Mouse (Mus musculus): Measurements from ENCODE around the gene Rasa2. TPM values are rescaled to one million over a fixed set of nuclear protein-coding genes. Genes with fewer than 3 reads are reported as not detected.

The Rasa2 gene
- total and polyA plus RNA-seq, 3 experiments = 9.7 to 9.8 (median 9.8) TPM

GRCm38 (mm10) chr9:96493212-96493611 lies 138.2 kb downstream of the Rasa2 start:
- H3K79me2 ChIP-seq (replicated peaks; ENCODE audit: control insufficient read depth, extremely low read depth, insufficient read depth, poor library complexity, severe bottlenecking) = no peaks in the 10 kb centered on the region
- H3K36me3 ChIP-seq (replicated peaks in 1 of 2; ENCODE audit: control insufficient read depth in 1 of 2, insufficient read depth in 1 of 2, low read length in 1 of 2) = no peaks in the 10 kb centered on the region
- 0 out of 2 replicates have a peak overlapping the region, but pooled peaks have one; percentile 57 for H3K9ac ChIP-seq (ENCODE audit: insufficient read depth, low read depth)
- H3K27me3 ChIP-seq (replicated peaks) = no peaks in the 10 kb centered on the region
- in situ Hi-C loops (cut with MboI; ENCODE audit: low pct_ligation_motif_present, low pct_unique_long_range_greater_than_20kb, low sequenced_read_pairs) = no loop called here
- H3K27ac ChIP-seq (ENCODE audit: insufficient read depth, low read depth) = no peak overlapping the region
- dilution Hi-C loops (cut with MboI; ENCODE audit: extremely low pct_ligation_motif_present, extremely low pct_unique_long_range_greater_than_20kb, low sequenced_read_pairs) = no loop called here
- H3K4me2 ChIP-seq (ENCODE audit: insufficient read depth, low read depth, poor library complexity, severe bottlenecking) = peak overlapping the region; percentile 83
- H3K9me3 ChIP-seq (replicated peaks; ENCODE audit: low read length) = no peaks in the 10 kb centered on the region
- TF ChIP-seq MYC (IDR thresholded peaks at IDR 0.05; ENCODE audit: low read depth, low read length) = no peak
- TF ChIP-seq POLR2A (IDR thresholded peaks at IDR 0.05; ENCODE audit: low read depth, low read length) = no peak
- TF ChIP-seq CHD1 (IDR thresholded peaks at IDR 0.05; ENCODE audit: low read depth, low read length) = 0 out of 2 replicates have a peak, but pooled peaks have one; percentile 33
- DNase-seq (ENCODE audit: extremely low read depth) = no peak
- H3K4me3 ChIP-seq (replicated peaks in 1 of 3; ENCODE audit: low read depth in 2 of 3, low read length in 2 of 3, poor library complexity in 1 of 3) = peak overlapping the region in 1 of 3 experiments; percentile 58
- peaks cover 3 to 14% of the 10 kb centered on the region in 2 experiments; a peak in 2 of 4 replicates for H3K4me1 ChIP-seq (ENCODE audit: control insufficient read depth in 1 of 2, insufficient read depth in 2 of 2)

- DNase-seq (ENCODE audit: extremely low read depth) = peak; percentile 60
- dilution Hi-C loops (cut with MboI; ENCODE audit: extremely low pct_ligation_motif_present, extremely low pct_unique_long_range_greater_than_20kb, low sequenced_read_pairs) (no loop called here), in situ Hi-C loops (cut with MboI; ENCODE audit: low pct_ligation_motif_present, low pct_unique_long_range_greater_than_20kb, low sequenced_read_pairs) (no loop called here)
- TF ChIP-seq HCFC1 (IDR thresholded peaks at IDR 0.05; ENCODE audit: low read depth, low read length) (peak; percentile 39; the same call in 1 of the 2 replicates), POLR2A (IDR thresholded peaks at IDR 0.05; ENCODE audit: low read depth, low read length) (no peak; the same call in 1 of the 2 replicates), TCF12 (IDR thresholded peaks at IDR 0.05; ENCODE audit: low read depth, low read length) (0 out of 2 replicates have a peak, but pooled peaks have one; percentile 28), BHLHE40 (IDR thresholded peaks at IDR 0.05; ENCODE audit: low read depth, low read length) (0 out of 2 replicates have a peak, but pooled peaks have one; percentile 10), RAD21 (IDR thresholded peaks at IDR 0.05; ENCODE audit: low read depth, low read length) (peak; percentile 56), CTCF (conservative IDR thresholded peaks at IDR 0.05 in 1 of 2, IDR thresholded peaks at IDR 0.05 in 1 of 2; ENCODE audit: low read depth in 2 of 2, low read length in 2 of 2) (peak; percentile 84 to 87), NRF1 (IDR thresholded peaks at IDR 0.05; ENCODE audit: low read depth, low read length) (peak; percentile 39), MXI1 (IDR thresholded peaks at IDR 0.05; ENCODE audit: low read depth, low read length) (peak; percentile 62), MAX (IDR thresholded peaks at IDR 0.05; ENCODE audit: low read length) (peak; percentile 63), E2F4 (IDR thresholded peaks at IDR 0.05; ENCODE audit: insufficient replicate concordance, low read depth, low read length) (no peak), JUND (conservative IDR thresholded peaks at IDR 0.05; ENCODE audit: low read depth, low read length) (no peak), UBTF (IDR thresholded peaks at IDR 0.05; ENCODE audit: low read depth, low read length) (no peak), RCOR1 (conservative IDR thresholded peaks at IDR 0.05; ENCODE audit: low read depth, low read length) (0 out of 2 replicates have a peak, but pooled peaks have one; percentile 49), ZC3H11A (IDR thresholded peaks at IDR 0.05; ENCODE audit: low read depth, low read length) (peak; percentile 41; the same call in 1 of the 2 replicates), SMC3 (IDR thresholded peaks at IDR 0.05; ENCODE audit: low read depth, low read length) (peak; percentile 90), NELFE (IDR thresholded peaks at IDR 0.05; ENCODE audit: low read depth, low read length) (0 out of 2 replicates have a peak, but pooled peaks have one; percentile 24), MYC (IDR thresholded peaks at IDR 0.05; ENCODE audit: low read depth, low read length) (peak; percentile 80)
- no peaks in the 10 kb centered on the region for H3K36me3 ChIP-seq (replicated peaks in 1 of 2; ENCODE audit: control insufficient read depth in 1 of 2, insufficient read depth in 1 of 2, low read length in 1 of 2)
- peak overlapping the region; percentile 83 for H3K4me2 ChIP-seq (ENCODE audit: insufficient read depth, low read depth, poor library complexity, severe bottlenecking)
- H3K27me3 ChIP-seq (replicated peaks) = no peaks in the 10 kb centered on the region
- H3K4me3 ChIP-seq (replicated peaks in 1 of 3; ENCODE audit: low read depth in 2 of 3, low read length in 2 of 3, poor library complexity in 1 of 3) = peak overlapping the region in 2 of 3 experiments; percentile 49 to 50
- H3K79me2 ChIP-seq (replicated peaks; ENCODE audit: control insufficient read depth, extremely low read depth, insufficient read depth, poor library complexity, severe bottlenecking) = no peaks in the 10 kb centered on the region
- peaks cover 3 to 14% of the 10 kb centered on the region in 2 experiments; a peak in 2 of 4 replicates for H3K4me1 ChIP-seq (ENCODE audit: control insufficient read depth in 1 of 2, insufficient read depth in 2 of 2)
- peak overlapping the region; percentile 31 for H3K9ac ChIP-seq (ENCODE audit: insufficient read depth, low read depth)
- H3K27ac ChIP-seq (ENCODE audit: insufficient read depth, low read depth) = no peak overlapping the region
- H3K9me3 ChIP-seq (replicated peaks; ENCODE audit: low read length) = no peaks in the 10 kb centered on the region
These were observed 139.6 kb downstream of the Rasa2 start for GRCm38 (mm10) chr9:96491810-96492209.

Other genes with a start within 250 kb of the Rasa2 start
- 131 and 141 TPM in 2 replicates for gene Rnf7, start 152.9 kb downstream of the Rasa2 start, total RNA-seq (2012; rRNA removed)
- 277 and 286 TPM in 2 replicates for gene Rnf7, start 152.9 kb downstream of the Rasa2 start, total RNA-seq (2014; rRNA removed)
- gene Rnf7, start 152.9 kb downstream of the Rasa2 start, polyA plus RNA-seq (2012; ENCODE audit: insufficient read length, low read depth) = 122 and 135 TPM in 2 replicates
- not detected in 2 replicates for gene Gm28729, start 106.4 kb downstream of the Rasa2 start, total RNA-seq (2012; rRNA removed)
- gene Gm28729, start 106.4 kb downstream of the Rasa2 start, total RNA-seq (2014; rRNA removed) = not detected in 2 replicates
- not detected in 2 replicates for gene Gm28729, start 106.4 kb downstream of the Rasa2 start, polyA plus RNA-seq (2012; ENCODE audit: insufficient read length, low read depth)
- gene Zbtb38, start 121.2 kb upstream of the Rasa2 start, total RNA-seq (2012; rRNA removed) = 83.6 and 102 TPM in 2 replicates
- 67.9 and 68.8 TPM in 2 replicates for gene Zbtb38, start 121.2 kb upstream of the Rasa2 start, total RNA-seq (2014; rRNA removed)
- gene Zbtb38, start 121.2 kb upstream of the Rasa2 start, polyA plus RNA-seq (2012; ENCODE audit: insufficient read length, low read depth) = 51.7 and 53.0 TPM in 2 replicates